Mouse (Mus musculus): ENCODE data around the gene Ddx55.

- TF ChIP-seq CTCF (IDR thresholded peaks at IDR 0.05; ENCODE audit: low read depth) (no peak), EP300 (IDR thresholded peaks at IDR 0.05; ENCODE audit: low read depth) (no peak)
Measured at GRCm38 (mm10) chr5:124592768-124593167, 40.1 kb downstream of the Ddx55 start.
